Mouse (Mus musculus): ENCODE measurements around the gene Spats1. TPM values are rescaled to one million over a fixed set of nuclear protein-coding genes. Genes with fewer than 3 reads are reported as not detected.

Gene Spats1
- polyA plus RNA-seq, 1 experiment = 0.11 TPM

DNA sequence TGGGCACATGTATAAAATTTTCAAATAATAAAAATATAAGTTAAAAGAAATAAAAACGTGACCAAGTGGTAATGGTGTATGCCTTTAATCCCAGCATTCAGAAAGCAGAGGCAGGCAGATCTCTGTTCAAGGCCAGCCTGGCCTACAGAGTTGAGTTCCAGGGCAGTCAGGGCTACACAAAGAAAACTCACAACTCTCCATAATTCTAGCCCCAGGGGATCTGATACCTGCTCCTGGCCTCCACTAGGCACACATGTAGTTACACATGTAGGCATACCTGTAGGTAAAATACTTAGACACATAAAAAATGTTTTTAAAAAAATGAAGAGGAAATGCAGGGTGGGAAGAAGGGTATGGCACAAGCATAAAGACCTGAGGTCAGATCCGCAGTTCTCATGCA is 20.4 kb downstream of the Spats1 start:
- Histone ChIP-seq H3ac (ENCODE audit: control insufficient read depth, insufficient read length, low read depth) (no peak overlapping the region), H3K4me3 (ENCODE audit: insufficient read depth, poor library complexity, severe bottlenecking) (no peak overlapping the region), H3K27me3 (ENCODE audit: control insufficient read depth, insufficient read depth, insufficient read length) (no peaks in the 10 kb centered on the region), H3K36me3 (ENCODE audit: control insufficient read depth, insufficient read depth) (no peaks in the 10 kb centered on the region), H3K79me3 (ENCODE audit: low read depth) (no peaks in the 10 kb centered on the region), H3K79me2 (ENCODE audit: control insufficient read depth, insufficient read depth) (no peaks in the 10 kb centered on the region)
- no peak for TF ChIP-seq MYOG (IDR thresholded peaks at IDR 0.05; ENCODE audit: control insufficient read depth, extremely low read depth, insufficient read length)
- TF ChIP-seq USF1 (IDR thresholded peaks at IDR 0.05; ENCODE audit: low read depth) = no peak
- TF ChIP-seq CTCF (IDR thresholded peaks at IDR 0.05; ENCODE audit: control insufficient read depth, insufficient read depth, insufficient read length) = no peak
- TF ChIP-seq CEBPB (IDR thresholded peaks at IDR 0.05; ENCODE audit: low read depth) = no peak
- TF ChIP-seq MAX (IDR thresholded peaks at IDR 0.05) = no peak
- TF ChIP-seq MYOD1 (IDR thresholded peaks at IDR 0.05; ENCODE audit: control insufficient read depth, insufficient read length, low read depth) = no peak
- TF ChIP-seq FOSL1 (IDR thresholded peaks at IDR 0.05; ENCODE audit: insufficient read depth, low read length, poor library complexity, severe bottlenecking) = no peak

DNA sequence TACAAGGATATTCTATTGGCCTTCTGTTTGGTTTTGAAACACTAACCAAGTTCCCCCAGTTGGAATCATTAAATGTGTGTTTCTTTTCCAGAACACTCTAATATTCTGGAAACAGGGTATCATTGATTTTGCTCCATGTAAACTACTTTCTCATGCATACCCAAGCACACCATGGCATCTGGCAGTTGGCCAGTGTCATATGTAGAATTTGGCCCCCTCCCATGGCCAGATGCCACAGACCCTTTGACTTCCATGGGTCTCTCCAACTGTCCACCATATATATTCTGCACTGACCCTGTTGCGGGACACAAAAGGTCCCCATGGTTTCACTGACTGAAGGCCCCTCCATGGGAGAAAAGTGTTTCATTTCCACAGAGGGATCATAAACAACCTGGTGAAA is 22.9 kb downstream of the Spats1 start:
- H3ac ChIP-seq (ENCODE audit: control insufficient read depth, insufficient read length, low read depth) = no peak overlapping the region
- no peak for TF ChIP-seq USF1 (IDR thresholded peaks at IDR 0.05; ENCODE audit: low read depth)
- TF ChIP-seq FOSL1 (IDR thresholded peaks at IDR 0.05; ENCODE audit: insufficient read depth, low read length, poor library complexity, severe bottlenecking) = no peak
- TF ChIP-seq MAX (IDR thresholded peaks at IDR 0.05) = no peak
- TF ChIP-seq CTCF (IDR thresholded peaks at IDR 0.05; ENCODE audit: control insufficient read depth, insufficient read depth, insufficient read length) = no peak
- H3K79me3 ChIP-seq (ENCODE audit: low read depth) = no peaks in the 10 kb centered on the region
- no peaks in the 10 kb centered on the region for H3K27me3 ChIP-seq (ENCODE audit: control insufficient read depth, insufficient read depth, insufficient read length)
- peaks cover 4% of the 10 kb centered on the region for H3K36me3 ChIP-seq (ENCODE audit: control insufficient read depth, insufficient read depth)
- H3K79me2 ChIP-seq (ENCODE audit: control insufficient read depth, insufficient read depth) = no peaks in the 10 kb centered on the region
- no peak overlapping the region for H3K4me3 ChIP-seq (ENCODE audit: insufficient read depth, poor library complexity, severe bottlenecking)

DNA sequence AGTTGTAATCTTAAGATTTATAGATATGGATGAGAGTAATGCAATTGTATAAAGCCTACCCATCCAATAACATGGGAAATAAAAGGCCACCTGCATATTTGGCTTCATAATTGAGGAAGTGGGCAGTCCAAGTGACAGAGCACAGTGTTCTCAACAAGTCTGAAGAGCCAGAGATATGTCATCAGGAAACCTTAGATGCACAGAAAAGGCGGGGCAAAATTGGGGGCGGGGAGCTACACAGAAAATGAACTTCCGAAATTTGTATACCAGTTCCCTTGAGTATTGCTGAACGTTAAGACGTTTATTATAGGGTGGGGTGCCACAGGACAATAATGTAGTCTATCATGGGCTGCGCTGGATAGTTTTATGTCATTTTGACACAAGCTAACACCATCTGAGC is 25.1 kb downstream of the Spats1 start:
- H3K36me3 ChIP-seq (ENCODE audit: control insufficient read depth, insufficient read depth) = peaks cover 4% of the 10 kb centered on the region
- H3K79me3 ChIP-seq (ENCODE audit: low read depth) = no peaks in the 10 kb centered on the region
- TF ChIP-seq MAX (IDR thresholded peaks at IDR 0.05) (no peak), USF1 (IDR thresholded peaks at IDR 0.05; ENCODE audit: low read depth) (no peak), CEBPB (IDR thresholded peaks at IDR 0.05; ENCODE audit: low read depth) (no peak), CTCF (IDR thresholded peaks at IDR 0.05; ENCODE audit: control insufficient read depth, insufficient read depth, insufficient read length) (no peak), MYOD1 (IDR thresholded peaks at IDR 0.05; ENCODE audit: control insufficient read depth, insufficient read length, low read depth) (no peak), MYOG (IDR thresholded peaks at IDR 0.05; ENCODE audit: control insufficient read depth, extremely low read depth, insufficient read length) (no peak), FOSL1 (IDR thresholded peaks at IDR 0.05; ENCODE audit: insufficient read depth, low read length, poor library complexity, severe bottlenecking) (no peak)
- H3K79me2 ChIP-seq (ENCODE audit: control insufficient read depth, insufficient read depth) = no peaks in the 10 kb centered on the region
- H3K27me3 ChIP-seq (ENCODE audit: control insufficient read depth, insufficient read depth, insufficient read length) = no peaks in the 10 kb centered on the region
- no peak overlapping the region for H3ac ChIP-seq (ENCODE audit: control insufficient read depth, insufficient read length, low read depth)
- no peak overlapping the region for H3K4me3 ChIP-seq (ENCODE audit: insufficient read depth, poor library complexity, severe bottlenecking)

DNA sequence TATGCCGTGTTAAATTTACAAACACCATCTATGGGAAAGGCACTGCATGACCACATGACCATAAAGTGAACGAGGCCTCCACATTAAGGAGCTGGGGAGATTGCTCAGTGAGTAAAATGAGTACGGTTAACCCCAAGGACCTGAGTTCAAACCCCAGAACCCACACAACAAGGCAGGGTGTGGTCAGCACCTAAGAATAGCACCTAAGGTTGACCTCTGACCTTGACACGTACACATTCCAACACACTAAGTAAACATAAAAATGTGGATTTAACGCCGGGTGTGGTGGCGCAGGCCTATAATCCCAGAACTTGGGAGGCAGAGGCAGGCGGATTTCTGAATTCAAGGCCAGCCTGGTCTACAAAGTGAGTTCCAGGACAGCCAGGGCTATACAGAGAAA is 25.6 kb downstream of the Spats1 start:
- Histone ChIP-seq H3K27me3 (ENCODE audit: control insufficient read depth, insufficient read depth, insufficient read length) (no peaks in the 10 kb centered on the region), H3K79me3 (ENCODE audit: low read depth) (no peaks in the 10 kb centered on the region), H3ac (ENCODE audit: control insufficient read depth, insufficient read length, low read depth) (no peak overlapping the region), H3K79me2 (ENCODE audit: control insufficient read depth, insufficient read depth) (no peaks in the 10 kb centered on the region), H3K36me3 (ENCODE audit: control insufficient read depth, insufficient read depth) (peaks cover 4% of the 10 kb centered on the region), H3K4me3 (ENCODE audit: insufficient read depth, poor library complexity, severe bottlenecking) (no peak overlapping the region)
- TF ChIP-seq MAX (IDR thresholded peaks at IDR 0.05) (no peak), MYOG (IDR thresholded peaks at IDR 0.05; ENCODE audit: control insufficient read depth, extremely low read depth, insufficient read length) (no peak), MYOD1 (IDR thresholded peaks at IDR 0.05; ENCODE audit: control insufficient read depth, insufficient read length, low read depth) (no peak)

DNA sequence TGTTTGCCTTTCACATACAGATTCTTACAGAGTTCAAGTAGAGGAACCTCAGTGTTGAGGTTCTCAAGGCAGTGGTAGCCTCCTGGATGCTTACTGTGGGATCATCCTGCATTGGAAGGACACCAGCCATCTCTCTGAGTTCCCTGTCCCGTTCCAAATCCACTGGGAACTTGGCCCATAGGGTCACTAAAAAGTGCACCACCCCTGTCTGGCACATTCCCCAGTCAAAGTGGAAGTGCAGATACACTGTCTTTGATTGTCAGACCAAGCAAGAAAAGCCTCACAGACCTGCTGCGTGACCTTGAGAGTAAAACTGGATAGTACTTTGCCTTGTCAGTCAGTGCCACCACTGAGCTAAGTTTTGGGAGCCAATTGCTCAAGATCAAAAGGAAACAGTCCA is 28.2 kb downstream of the Spats1 start:
- TF ChIP-seq FOSL1 (IDR thresholded peaks at IDR 0.05; ENCODE audit: insufficient read depth, low read length, poor library complexity, severe bottlenecking) = no peak
- no peak for TF ChIP-seq CEBPB (IDR thresholded peaks at IDR 0.05; ENCODE audit: low read depth)
- no peak for TF ChIP-seq USF1 (IDR thresholded peaks at IDR 0.05; ENCODE audit: low read depth)
- TF ChIP-seq MAX (IDR thresholded peaks at IDR 0.05) = no peak
- no peak for TF ChIP-seq MYOD1 (IDR thresholded peaks at IDR 0.05; ENCODE audit: control insufficient read depth, insufficient read length, low read depth)
- no peak for TF ChIP-seq MYOG (IDR thresholded peaks at IDR 0.05; ENCODE audit: control insufficient read depth, extremely low read depth, insufficient read length)
- no peak for TF ChIP-seq CTCF (IDR thresholded peaks at IDR 0.05; ENCODE audit: control insufficient read depth, insufficient read depth, insufficient read length)
- Histone ChIP-seq H3K27me3 (ENCODE audit: control insufficient read depth, insufficient read depth, insufficient read length) (no peaks in the 10 kb centered on the region), H3K79me3 (ENCODE audit: low read depth) (no peaks in the 10 kb centered on the region), H3K79me2 (ENCODE audit: control insufficient read depth, insufficient read depth) (no peaks in the 10 kb centered on the region), H3ac (ENCODE audit: control insufficient read depth, insufficient read length, low read depth) (no peak overlapping the region), H3K36me3 (ENCODE audit: control insufficient read depth, insufficient read depth) (peaks cover 4% of the 10 kb centered on the region), H3K4me3 (ENCODE audit: insufficient read depth, poor library complexity, severe bottlenecking) (no peak overlapping the region)

DNA sequence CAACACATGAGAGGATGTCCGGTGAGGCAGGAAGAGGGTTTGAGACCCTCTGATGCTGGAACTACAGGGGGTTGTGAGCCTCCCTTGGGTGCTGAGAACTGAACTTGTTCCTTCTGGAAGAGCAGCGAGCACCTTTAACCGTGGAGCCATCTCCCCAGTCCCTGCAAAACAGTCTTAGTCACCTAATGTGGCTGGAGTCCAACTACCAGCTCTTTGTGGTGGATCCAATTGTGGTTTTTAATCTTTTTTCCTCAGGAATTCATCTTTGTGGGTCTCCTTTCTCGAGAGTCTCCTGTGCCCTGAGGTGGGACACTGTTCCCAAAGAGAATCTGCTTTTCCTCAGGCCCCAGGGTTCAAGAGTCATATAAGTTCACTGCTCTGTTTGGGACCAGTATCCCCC is 29.3 kb downstream of the Spats1 start:
- H3K4me3 ChIP-seq (ENCODE audit: insufficient read depth, poor library complexity, severe bottlenecking) = no peak overlapping the region
- H3K36me3 ChIP-seq (ENCODE audit: control insufficient read depth, insufficient read depth) = peaks cover 4% of the 10 kb centered on the region
- no peak overlapping the region for H3ac ChIP-seq (ENCODE audit: control insufficient read depth, insufficient read length, low read depth)
- H3K79me3 ChIP-seq (ENCODE audit: low read depth) = no peaks in the 10 kb centered on the region
- H3K27me3 ChIP-seq (ENCODE audit: control insufficient read depth, insufficient read depth, insufficient read length) = no peaks in the 10 kb centered on the region
- H3K79me2 ChIP-seq (ENCODE audit: control insufficient read depth, insufficient read depth) = no peaks in the 10 kb centered on the region
- TF ChIP-seq MAX (IDR thresholded peaks at IDR 0.05) (no peak), MYOD1 (IDR thresholded peaks at IDR 0.05; ENCODE audit: control insufficient read depth, insufficient read length, low read depth) (no peak), CTCF (IDR thresholded peaks at IDR 0.05; ENCODE audit: control insufficient read depth, insufficient read depth, insufficient read length) (no peak), FOSL1 (IDR thresholded peaks at IDR 0.05; ENCODE audit: insufficient read depth, low read length, poor library complexity, severe bottlenecking) (no peak), USF1 (IDR thresholded peaks at IDR 0.05; ENCODE audit: low read depth) (no peak), CEBPB (IDR thresholded peaks at IDR 0.05; ENCODE audit: low read depth) (no peak), MYOG (IDR thresholded peaks at IDR 0.05; ENCODE audit: control insufficient read depth, extremely low read depth, insufficient read length) (no peak)

Measured in C2C12 (cell line).